Mouse (Mus musculus) ES-Bruce4 (cell line): ENCODE data around the gene Krt76.

Source experiments
- CTCF ChIP-seq: IDR thresholded peaks from one replicate; pipeline ENCODE4 v1.8.1; 2011; ENCODE audit warnings: low read depth, low read length
- POLR2A ChIP-seq: IDR thresholded peaks from one replicate; pipeline ENCODE4 v1.8.1; 2011; ENCODE audit warnings: low read length; ENCODE audit not compliant: insufficient read depth

DNA sequence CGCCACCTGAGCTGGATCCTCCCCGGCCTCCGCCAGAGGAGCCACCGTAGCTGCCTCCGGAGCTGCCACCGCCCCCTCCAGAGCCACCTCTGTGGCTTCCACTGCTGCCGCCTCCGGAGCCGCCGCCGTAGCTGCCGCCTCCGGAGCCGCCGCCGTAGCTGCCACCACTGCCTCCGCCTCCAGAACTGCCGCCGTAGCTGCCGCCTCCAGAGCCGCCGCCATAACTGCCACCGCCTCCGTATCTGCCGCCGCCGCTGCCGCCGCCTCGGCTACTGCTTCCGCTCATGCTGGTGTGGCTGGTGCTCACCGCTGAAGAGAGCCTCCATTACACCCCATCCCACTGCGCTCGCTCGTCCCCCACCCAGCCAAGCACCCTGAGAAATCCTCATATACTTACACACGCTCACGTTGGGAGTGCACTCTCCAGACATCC, 46.7 kb downstream of the Krt76 start:
- TF ChIP-seq CTCF: no peak
- TF ChIP-seq POLR2A: no peak
